Mouse (Mus musculus): ENCODE data around the gene Fcnb. TPM values are rescaled to one million over a fixed set of nuclear protein-coding genes. Genes with fewer than 3 reads are reported as not detected.
A peak's percentile ranks its signal among the peaks of the same experiment; 100 is the strongest.

The Fcnb gene
- total and polyA plus RNA-seq, 2 experiments from 2014 or later: not detected

- DNase-seq (no peak), ATAC-seq (0 out of 2 replicates have a peak, but pooled peaks have one; percentile 24)
- TF ChIP-seq CTCF (IDR thresholded peaks at IDR 0.05; ENCODE audit: low read depth): no peak
- no peak overlapping the region for H3K4me2 ChIP-seq (ENCODE audit: low read depth)
- peaks cover 8% of the 10 kb centered on the region for H3K4me1 ChIP-seq (ENCODE audit: insufficient read depth)
- no peak overlapping the region for H3K27ac ChIP-seq (ENCODE audit: low read depth, low read length)
- no peaks in the 10 kb centered on the region for H3K27me3 ChIP-seq (ENCODE audit: insufficient read depth, low read length)
- H3K4me3 ChIP-seq (ENCODE audit: low read depth, low read length): no peak overlapping the region
- no peaks in the 10 kb centered on the region for H3K9me3 ChIP-seq (ENCODE audit: low read length)
- WGBS: 52% methylated on average over 13 of the region's 13 CpGs
- H3K9ac ChIP-seq: no peak overlapping the region
- no peaks in the 10 kb centered on the region for H3K36me3 ChIP-seq (ENCODE audit: insufficient read depth)
Observed at GRCm38 (mm10) chr2:28034011-28034710, 50.5 kb downstream of the Fcnb start.

- ATAC-seq (no peak), DNase-seq (no peak)
- H3K27me3 ChIP-seq (ENCODE audit: insufficient read depth, low read length): no peaks in the 10 kb centered on the region
- H3K27ac ChIP-seq (ENCODE audit: low read depth, low read length): no peak overlapping the region
- H3K9me3 ChIP-seq (ENCODE audit: low read length): no peaks in the 10 kb centered on the region
- 96% methylated on average over 11 of the region's 11 CpGs for WGBS
- H3K36me3 ChIP-seq (ENCODE audit: insufficient read depth): no peaks in the 10 kb centered on the region
- no peak overlapping the region for H3K9ac ChIP-seq
- no peak overlapping the region for H3K4me2 ChIP-seq (ENCODE audit: low read depth)
- no peaks in the 10 kb centered on the region for H3K4me1 ChIP-seq (ENCODE audit: insufficient read depth)
- TF ChIP-seq CTCF (IDR thresholded peaks at IDR 0.05; ENCODE audit: low read depth): no peak
- H3K4me3 ChIP-seq (ENCODE audit: low read depth, low read length): no peak overlapping the region
Observed at GRCm38 (mm10) chr2:28032469-28032868, 52.2 kb downstream of the Fcnb start.

- ATAC-seq (no peak), DNase-seq (no peak)
- Histone ChIP-seq H3K9ac (no peak overlapping the region), H3K27ac (ENCODE audit: low read depth, low read length) (no peak overlapping the region), H3K27me3 (ENCODE audit: insufficient read depth, low read length) (no peaks in the 10 kb centered on the region), H3K4me1 (ENCODE audit: insufficient read depth) (no peaks in the 10 kb centered on the region), H3K36me3 (ENCODE audit: insufficient read depth) (no peaks in the 10 kb centered on the region), H3K4me3 (ENCODE audit: low read depth, low read length) (no peak overlapping the region), H3K4me2 (ENCODE audit: low read depth) (no peak overlapping the region), H3K9me3 (ENCODE audit: low read length) (no peaks in the 10 kb centered on the region)
- no peak for TF ChIP-seq CTCF (IDR thresholded peaks at IDR 0.05; ENCODE audit: low read depth)
- 81% methylated on average over 9 of the region's 9 CpGs for WGBS
Observed at GRCm38 (mm10) chr2:28031860-28032259, 52.8 kb downstream of the Fcnb start.

Other genes starting within 250 kb of the Fcnb start
- gene Col5a1, start 198.5 kb downstream of the Fcnb start, total RNA-seq (2014; rRNA removed): 9.0 and 23.6 TPM in 2 replicates
- gene Col5a1, start 198.5 kb downstream of the Fcnb start, polyA plus RNA-seq (2015; fragmentation: Nextera tagmentation; extraction: Ambion mirVana): 3.4 and 4.8 TPM in 2 replicates
- gene Olfm1, start 108.1 kb upstream of the Fcnb start, total RNA-seq (2014; rRNA removed): 277 and 344 TPM in 2 replicates
- 347 and 444 TPM in 2 replicates for gene Olfm1, start 108.1 kb upstream of the Fcnb start, polyA plus RNA-seq (2015; fragmentation: Nextera tagmentation; extraction: Ambion mirVana)